Mouse (Mus musculus): ENCODE measurements around the gene Tom1l2.

GRCm38 (mm10) chr11:60300318-60300717 is 52.4 kb downstream of the Tom1l2 start:
- TF ChIP-seq CTCF (IDR thresholded peaks at IDR 0.05; ENCODE audit: control insufficient read depth, insufficient read depth, insufficient replicate concordance, low read depth, low read length) (no peak), POLR2A (IDR thresholded peaks at IDR 0.05; ENCODE audit: control insufficient read depth, low read depth, low read length) (no peak)

Data from testis, adult 2 months (tissue).